Mouse (Mus musculus) brain, adult 2 months (tissue): ENCODE data around the gene Sec16b.

ENCODE experiments used
- DNase-seq: peaks from one replicate; pipeline ENCODE4 v3.0.0; 2011; ENCODE audit warnings: low read depth, low spot score

Gene Sec16b

GRCm38 (mm10) chr1:157513559-157513958, 7.0 kb downstream of the Sec16b start:
- peak; percentile 35 for DNase-seq

- DNase-seq, result no peak
Observed at GRCm38 (mm10) chr1:157514298-157514697, 7.8 kb downstream of the Sec16b start.

GRCm38 (mm10) chr1:157516838-157517808, 10.6 kb downstream of the Sec16b start:
- no peak for DNase-seq

- peak; percentile 96 for DNase-seq
Observed at GRCm38 (mm10) chr1:157518111-157518523, 11.6 kb downstream of the Sec16b start.

- peak; percentile 41 for DNase-seq
Observed at GRCm38 (mm10) chr1:157519396-157519795, 12.9 kb downstream of the Sec16b start.

- no peak for DNase-seq
Observed at GRCm38 (mm10) chr1:157522322-157522721, 15.8 kb downstream of the Sec16b start.

- no peak for DNase-seq
Observed at GRCm38 (mm10) chr1:157524775-157525174, 18.2 kb downstream of the Sec16b start.

GRCm38 (mm10) chr1:157525692-157526354, 19.3 kb downstream of the Sec16b start:
- DNase-seq, result no peak

- DNase-seq, result no peak
Observed at GRCm38 (mm10) chr1:157526625-157527024, 20.1 kb downstream of the Sec16b start.

- peak; percentile 93 for DNase-seq
Observed at GRCm38 (mm10) chr1:157532826-157533460, 26.4 kb downstream of the Sec16b start.

GRCm38 (mm10) chr1:157535571-157535970, 29.0 kb downstream of the Sec16b start:
- no peak for DNase-seq

GRCm38 (mm10) chr1:157536471-157536870, 29.9 kb downstream of the Sec16b start:
- DNase-seq, result peak; percentile 84

- DNase-seq, result no peak
Observed at GRCm38 (mm10) chr1:157537636-157538035, 31.1 kb downstream of the Sec16b start.

GRCm38 (mm10) chr1:157545056-157545455, 38.5 kb downstream of the Sec16b start:
- DNase-seq, result no peak

GRCm38 (mm10) chr1:157547658-157548057, 41.1 kb downstream of the Sec16b start:
- DNase-seq, result no peak

- DNase-seq, result no peak
Observed at GRCm38 (mm10) chr1:157549721-157550120, 43.2 kb downstream of the Sec16b start.

- peak; percentile 91 for DNase-seq
Observed at GRCm38 (mm10) chr1:157552749-157553451, 46.4 kb downstream of the Sec16b start.

GRCm38 (mm10) chr1:157554163-157554562, 47.6 kb downstream of the Sec16b start:
- peak; percentile 96 for DNase-seq

GRCm38 (mm10) chr1:157554686-157555530, 48.4 kb downstream of the Sec16b start:
- peak; percentile 44 for DNase-seq

GRCm38 (mm10) chr1:157555738-157556137, 49.2 kb downstream of the Sec16b start:
- peak; percentile 84 for DNase-seq
